Mouse (Mus musculus) embryonic facial prominence, embryonic 11.5 days (tissue): ENCODE results near the gene Cwc25. TPM values are rescaled to one million over a fixed set of nuclear protein-coding genes. Genes with fewer than 3 reads are reported as not detected.

Experiments
- ATAC-seq: fragments of 200-750 bp; cut with Nextera tagmentation; replicated peaks from 2 replicates; pipeline ENCODE4 v1.8.0; 2017; ENCODE audit warnings: low read depth; ENCODE audit not compliant: insufficient number of reproducible peaks, low FRiP score, low TSS enrichment
- DNase-seq: peaks from one replicate; pipeline ENCODE4 v3.0.0-alpha.2; 2015; ENCODE audit warnings: low spot score
- H3K27ac ChIP-seq: fragments of 300-500 bp; sonication (generic); replicated peaks from 2 replicates; pipeline ENCODE4 v1.5.1; 2014; ENCODE audit warnings: mild to moderate bottlenecking, low read depth, low read length, control low read depth
- H3K27me3 ChIP-seq: fragments of 300-500 bp; sonication (generic); 2 replicates; pipeline ENCODE4 v1.6.1; 2014; ENCODE audit warnings: mild to moderate bottlenecking, low read length, moderate library complexity, mixed read lengths; ENCODE audit not compliant: control insufficient read depth, insufficient read depth
- H3K36me3 ChIP-seq: fragments of 300-500 bp; sonication (generic); replicated peaks from 2 replicates; pipeline ENCODE4 v1.6.1; 2014; ENCODE audit warnings: low read depth, mild to moderate bottlenecking, low read length, moderate library complexity, mixed read lengths; ENCODE audit not compliant: control insufficient read depth, insufficient read depth
- H3K4me1 ChIP-seq: fragments of 300-500 bp; sonication (generic); 2 replicates; pipeline ENCODE4 v1.6.1; 2014; ENCODE audit warnings: low read length, mixed read lengths; ENCODE audit not compliant: control insufficient read depth, insufficient read depth
- H3K4me2 ChIP-seq: fragments of 300-500 bp; sonication (generic); 2 replicates; pipeline ENCODE4 v1.6.1; 2014; ENCODE audit warnings: low read depth, mild to moderate bottlenecking, control low read depth, low read length, moderate library complexity
- H3K4me3 ChIP-seq: fragments of 300-500 bp; sonication (generic); 2 replicates; pipeline ENCODE4 v1.5.1; 2014; ENCODE audit warnings: low read depth, low read length, control low read depth
- H3K9ac ChIP-seq: fragments of 300-500 bp; sonication (generic); replicated peaks from 2 replicates; pipeline ENCODE4 v1.6.1; 2014; ENCODE audit warnings: mild to moderate bottlenecking, control low read depth, low read length
- H3K9me3 ChIP-seq: fragments of 300-500 bp; sonication (generic); replicated peaks from 2 replicates; pipeline ENCODE4 v1.6.1; 2016; ENCODE audit warnings: mild to moderate bottlenecking, low read length, inconsistent platforms, mixed read lengths; ENCODE audit not compliant: control insufficient read depth
- WGBS: fragments of 180-500 bp; shearing (Covaris S2); extraction: QIAGEN DNeasy Blood & Tissue Kit; methylation state at CpG from one replicate; pipeline ENCODE4 v1.1.7; 2014; 5-methylcytosine and 5-hydroxymethylcytosine counted together
- polyA plus RNA-seq: library from polyadenylated mRNA; unstranded; fragments of >200 nt; fragmentation: Nextera tagmentation; extraction: Ambion mirVana; gene quantifications from 2 replicates; pipeline ENCODE4 v1.2.1, GENCODE M21; 2014

The Cwc25 gene
- polyA plus RNA-seq, result 12.9 and 13.1 TPM in 2 replicates

GRCm38 (mm10) chr11:97766154-97766881 is at the start of gene Cwc25:
TSS of gene Cwc25 (minus strand) at chr11:97766556.
- peak within 1 kb of the TSS; percentile 88 for H3K9ac ChIP-seq
- H3K4me2 ChIP-seq, result peak within 1 kb of the TSS; percentile 79
- WGBS, result under 1% methylated on average over 38 of the region's 38 CpGs
- H3K27ac ChIP-seq, result peak within 1 kb of the TSS; percentile 70
- no peaks in the 10 kb centered on the region for H3K9me3 ChIP-seq
- ATAC-seq (peak; percentile 79), DNase-seq (peak; percentile 98)
- peaks cover 3% of the 10 kb centered on the region for H3K36me3 ChIP-seq
- H3K4me1 ChIP-seq, result no peaks in the 10 kb centered on the region
- no peaks in the 10 kb centered on the region for H3K27me3 ChIP-seq
- peak within 1 kb of the TSS; percentile 91 for H3K4me3 ChIP-seq

- no peak overlapping the region for H3K4me3 ChIP-seq
- no peak for ATAC-seq
- no peak overlapping the region for H3K4me2 ChIP-seq
- peak overlapping the region; percentile 22; the same call in 1 of the 2 replicates for H3K9ac ChIP-seq
- 71% methylated on average over 11 of the region's 11 CpGs for WGBS
- no peak for DNase-seq
- H3K4me1 ChIP-seq, result peaks cover 39% of the 10 kb centered on the region
- H3K27me3 ChIP-seq, result no peaks in the 10 kb centered on the region
- H3K36me3 ChIP-seq, result no peaks in the 10 kb centered on the region; the same call in 1 of the 2 replicates
- H3K9me3 ChIP-seq, result no peaks in the 10 kb centered on the region
- peak overlapping the region; percentile 20; the same call in 1 of the 2 replicates for H3K27ac ChIP-seq
Observed at GRCm38 (mm10) chr11:97815736-97816135, 49.4 kb upstream of the Cwc25 start.

GRCm38 (mm10) chr11:97813746-97814515 is 47.6 kb upstream of the Cwc25 start:
- Histone ChIP-seq H3K9ac (no peak overlapping the region), H3K27ac (no peak overlapping the region), H3K36me3 (peaks cover 2% of the 10 kb centered on the region; the same call in 1 of the 2 replicates), H3K9me3 (no peaks in the 10 kb centered on the region), H3K4me2 (no peak overlapping the region), H3K27me3 (no peaks in the 10 kb centered on the region), H3K4me3 (no peak overlapping the region), H3K4me1 (peaks cover 41% of the 10 kb centered on the region)
- no peak for DNase-seq
- 80% methylated on average over 17 of the region's 17 CpGs for WGBS
- no peak for ATAC-seq

- Histone ChIP-seq H3K4me2 (no peak overlapping the region), H3K27me3 (no peaks in the 10 kb centered on the region), H3K27ac (no peak overlapping the region), H3K4me3 (no peak overlapping the region), H3K9me3 (no peaks in the 10 kb centered on the region), H3K9ac (peak overlapping the region; percentile 25; the same call in 1 of the 2 replicates), H3K36me3 (peaks cover 3% of the 10 kb centered on the region; the same call in 1 of the 2 replicates), H3K4me1 (peaks cover 42% of the 10 kb centered on the region)
- 53% methylated on average over 7 of the region's 7 CpGs for WGBS
- DNase-seq, result no peak
- no peak; the same call in 1 of the 2 replicates for ATAC-seq
Observed at GRCm38 (mm10) chr11:97813085-97813484, 46.7 kb upstream of the Cwc25 start.

GRCm38 (mm10) chr11:97812491-97812921 is 46.1 kb upstream of the Cwc25 start:
- H3K27ac ChIP-seq, result peak overlapping the region; percentile 56; the same call in 1 of the 2 replicates
- peak overlapping the region; percentile 25 for H3K9ac ChIP-seq
- no peaks in the 10 kb centered on the region for H3K9me3 ChIP-seq
- H3K27me3 ChIP-seq, result no peaks in the 10 kb centered on the region
- DNase-seq (peak; percentile 75), ATAC-seq (peak; percentile 66)
- H3K36me3 ChIP-seq, result peaks cover 3% of the 10 kb centered on the region; the same call in 1 of the 2 replicates
- H3K4me1 ChIP-seq, result peaks cover 43% of the 10 kb centered on the region
- 13% methylated on average over 3 of the region's 3 CpGs for WGBS
- peak overlapping the region; percentile 16; the same call in 1 of the 2 replicates for H3K4me2 ChIP-seq
- H3K4me3 ChIP-seq, result no peak overlapping the region

GRCm38 (mm10) chr11:97811569-97812362 is 45.4 kb upstream of the Cwc25 start:
- 32% methylated on average over 12 of the region's 13 CpGs for WGBS
- Histone ChIP-seq H3K27me3 (no peaks in the 10 kb centered on the region), H3K9me3 (no peaks in the 10 kb centered on the region), H3K9ac (no peak overlapping the region; the same call in 1 of the 2 replicates), H3K27ac (peak overlapping the region; percentile 56; the same call in 1 of the 2 replicates), H3K4me3 (no peak overlapping the region), H3K36me3 (peaks cover 3% of the 10 kb centered on the region; the same call in 1 of the 2 replicates), H3K4me2 (no peak overlapping the region; the same call in 1 of the 2 replicates), H3K4me1 (peaks cover 41% of the 10 kb centered on the region)
- ATAC-seq (0 out of 2 replicates have a peak, but pooled peaks have one; percentile 11), DNase-seq (no peak)

GRCm38 (mm10) chr11:97810970-97811369 is 44.6 kb upstream of the Cwc25 start:
- WGBS, result 10% methylated on average over 3 of the region's 3 CpGs
- Histone ChIP-seq H3K9ac (no peak overlapping the region), H3K4me2 (no peak overlapping the region), H3K36me3 (peaks cover 3% of the 10 kb centered on the region; the same call in 1 of the 2 replicates), H3K4me3 (no peak overlapping the region), H3K27ac (no peak overlapping the region; the same call in 1 of the 2 replicates), H3K27me3 (no peaks in the 10 kb centered on the region), H3K9me3 (no peaks in the 10 kb centered on the region), H3K4me1 (peaks cover 38% of the 10 kb centered on the region)
- DNase-seq (peak; percentile 20), ATAC-seq (no peak)
